Mouse (Mus musculus) forebrain, embryonic 11.5 days (tissue): ENCODE data around the gene Nek3. TPM values are rescaled to one million over a fixed set of nuclear protein-coding genes. Genes with fewer than 3 reads are reported as not detected.

Source experiments
- ATAC-seq: fragments of 200-750 bp; cut with Nextera tagmentation; replicated peaks from 2 replicates; pipeline ENCODE4 v1.8.0; 2017; ENCODE audit warnings: moderate TSS enrichment; ENCODE audit not compliant: low FRiP score
- DNase-seq: peaks from one replicate; pipeline ENCODE4 v3.0.0-alpha.2; 2017; ENCODE audit warnings: low spot score
- H3K27ac ChIP-seq: fragments of 300-500 bp; sonication (generic); 2 replicates; pipeline ENCODE4 v1.5.1; 2014; ENCODE audit warnings: low read depth, low read length
- H3K27me3 ChIP-seq: fragments of 300-500 bp; sonication (generic); 2 replicates; pipeline ENCODE4 v1.6.1; 2014; ENCODE audit warnings: mild to moderate bottlenecking, low read length, mixed read lengths; ENCODE audit not compliant: control insufficient read depth, insufficient read depth
- H3K36me3 ChIP-seq: fragments of 300-500 bp; sonication (generic); 2 replicates; pipeline ENCODE4 v1.6.1; 2014; ENCODE audit warnings: mild to moderate bottlenecking, low read length, moderate library complexity, mixed read lengths; ENCODE audit not compliant: control insufficient read depth, insufficient read depth
- H3K4me1 ChIP-seq: fragments of 300-500 bp; sonication (generic); replicated peaks from 2 replicates; pipeline ENCODE4 v1.6.1; 2014; ENCODE audit warnings: low read length, mixed read lengths; ENCODE audit not compliant: control insufficient read depth, insufficient read depth
- H3K4me2 ChIP-seq: fragments of 300-500 bp; sonication (generic); 2 replicates; pipeline ENCODE4 v1.6.1; 2014; ENCODE audit warnings: low read depth, mild to moderate bottlenecking, low read length, moderate library complexity, mixed read lengths; ENCODE audit not compliant: severe bottlenecking
- H3K4me3 ChIP-seq: fragments of 300-500 bp; sonication (generic); 2 replicates; pipeline ENCODE4 v1.5.1; 2014; ENCODE audit warnings: low read depth, low read length
- H3K9ac ChIP-seq: fragments of 300-500 bp; sonication (generic); 2 replicates; pipeline ENCODE4 v1.6.1; 2014; ENCODE audit warnings: low read length
- H3K9me3 ChIP-seq: fragments of 300-500 bp; sonication (generic); 2 replicates; pipeline ENCODE4 v1.6.1; 2016; ENCODE audit warnings: low read length, mixed read lengths; ENCODE audit not compliant: control insufficient read depth
- WGBS: fragments of 180-500 bp; shearing (Covaris S2); extraction: QIAGEN DNeasy Blood & Tissue Kit; methylation state at CpG from one replicate; pipeline ENCODE4 v1.1.7; 2014; 5-methylcytosine and 5-hydroxymethylcytosine counted together
- polyA plus RNA-seq: library from polyadenylated mRNA; unstranded; fragments of >200 nt; fragmentation: Nextera tagmentation; extraction: Ambion mirVana; gene quantifications from 2 replicates; pipeline ENCODE4 v1.2.1, GENCODE M21; 2014

The Nek3 gene
- polyA plus RNA-seq = 7.7 and 8.0 TPM in 2 replicates

GRCm38 (mm10) chr8:22166080-22166603, at the start of gene Nek3:
Nek3 (minus strand) TSS chr8:22166435.
- no peaks in the 10 kb centered on the region for H3K9me3 ChIP-seq
- peak; percentile 97 for DNase-seq
- H3K27ac ChIP-seq = peak within 1 kb of the TSS; percentile 21; the same call in 1 of the 2 replicates
- H3K4me3 ChIP-seq = peak within 1 kb of the TSS; percentile 57
- no peaks in the 10 kb centered on the region for H3K27me3 ChIP-seq
- H3K36me3 ChIP-seq = no peaks in the 10 kb centered on the region; the same call in 1 of the 2 replicates
- ATAC-seq = peak; percentile 99
- under 1% methylated on average over 36 of the region's 43 CpGs for WGBS
- no peaks in the 10 kb centered on the region; the same call in 1 of the 2 replicates for H3K4me1 ChIP-seq
- peak within 1 kb of the TSS; percentile 65 for H3K9ac ChIP-seq
- peak within 1 kb of the TSS; percentile 54 for H3K4me2 ChIP-seq

GRCm38 (mm10) chr8:22214826-22215225, 48.6 kb upstream of the Nek3 start:
- Histone ChIP-seq H3K27ac (no peak overlapping the region), H3K4me3 (no peak overlapping the region), H3K36me3 (peaks cover 4% of the 10 kb centered on the region; the same call in 1 of the 2 replicates), H3K9me3 (no peaks in the 10 kb centered on the region), H3K9ac (no peak overlapping the region), H3K27me3 (no peaks in the 10 kb centered on the region), H3K4me1 (no peaks in the 10 kb centered on the region), H3K4me2 (no peak overlapping the region)
- DNase-seq (no peak), ATAC-seq (no peak)
- 97% methylated on average over 10 of the region's 10 CpGs for WGBS

GRCm38 (mm10) chr8:22209012-22209411, 42.8 kb upstream of the Nek3 start:
- H3K9ac ChIP-seq = no peak overlapping the region
- H3K4me1 ChIP-seq = no peaks in the 10 kb centered on the region
- WGBS = 67% methylated on average over 5 of the region's 5 CpGs
- no peaks in the 10 kb centered on the region for H3K9me3 ChIP-seq
- H3K4me2 ChIP-seq = no peak overlapping the region
- ATAC-seq (no peak), DNase-seq (no peak)
- no peak overlapping the region for H3K27ac ChIP-seq
- no peaks in the 10 kb centered on the region for H3K27me3 ChIP-seq
- no peak overlapping the region for H3K4me3 ChIP-seq
- peaks cover 4% of the 10 kb centered on the region; the same call in 1 of the 2 replicates for H3K36me3 ChIP-seq

- H3K27me3 ChIP-seq = no peaks in the 10 kb centered on the region
- no peak for DNase-seq
- no peaks in the 10 kb centered on the region; the same call in 1 of the 2 replicates for H3K36me3 ChIP-seq
- no peak overlapping the region for H3K9ac ChIP-seq
- H3K27ac ChIP-seq = no peak overlapping the region
- no peak overlapping the region for H3K4me2 ChIP-seq
- no peak for ATAC-seq
- no peak overlapping the region for H3K4me3 ChIP-seq
- 84% methylated on average over 4 of the region's 4 CpGs for WGBS
- no peaks in the 10 kb centered on the region for H3K4me1 ChIP-seq
- H3K9me3 ChIP-seq = no peaks in the 10 kb centered on the region
These were observed 41.3 kb upstream of the Nek3 start for GRCm38 (mm10) chr8:22207535-22207934.

GRCm38 (mm10) chr8:22199481-22199880, 33.2 kb upstream of the Nek3 start:
- 98% methylated on average over 8 of the region's 8 CpGs for WGBS
- no peak for DNase-seq

GRCm38 (mm10) chr8:22197914-22198313, 31.7 kb upstream of the Nek3 start:
- WGBS = 88% methylated on average over 6 of the region's 6 CpGs
- Histone ChIP-seq H3K4me2 (no peak overlapping the region), H3K4me3 (no peak overlapping the region), H3K27me3 (no peaks in the 10 kb centered on the region), H3K36me3 (peaks cover 6% of the 10 kb centered on the region; the same call in 1 of the 2 replicates), H3K9me3 (no peaks in the 10 kb centered on the region), H3K9ac (no peak overlapping the region), H3K4me1 (no peaks in the 10 kb centered on the region), H3K27ac (no peak overlapping the region)
- DNase-seq (no peak), ATAC-seq (no peak)

More at GRCm38 (mm10) chr8:22199481-22199880, 33.2 kb upstream of the Nek3 start:
- Histone ChIP-seq H3K4me2 (no peak overlapping the region), H3K27ac (no peak overlapping the region), H3K27me3 (no peaks in the 10 kb centered on the region), H3K9me3 (no peaks in the 10 kb centered on the region), H3K4me1 (no peaks in the 10 kb centered on the region), H3K9ac (no peak overlapping the region), H3K36me3 (peaks cover 6% of the 10 kb centered on the region; the same call in 1 of the 2 replicates), H3K4me3 (no peak overlapping the region)
- no peak for ATAC-seq

GRCm38 (mm10) chr8:22193432-22194010, 27.3 kb upstream of the Nek3 start:
- Histone ChIP-seq H3K4me1 (no peaks in the 10 kb centered on the region), H3K27me3 (no peaks in the 10 kb centered on the region), H3K9me3 (no peaks in the 10 kb centered on the region), H3K36me3 (no peaks in the 10 kb centered on the region), H3K4me2 (peak overlapping the region; percentile 82), H3K27ac (peak overlapping the region; percentile 87; the same call in 1 of the 2 replicates), H3K9ac (peak overlapping the region; percentile 90), H3K4me3 (peak overlapping the region; percentile 59)
- DNase-seq (no peak), ATAC-seq (no peak)
- 17% methylated on average over 12 of the region's 12 CpGs for WGBS

- WGBS = under 1% methylated on average over 69 of the region's 73 CpGs
- H3K27me3 ChIP-seq = no peaks in the 10 kb centered on the region
These were observed 26.6 kb upstream of the Nek3 start, which contains the start of gene Vps36 for GRCm38 (mm10) chr8:22192660-22193431. Vps36 (plus strand) TSS chr8:22192809.

More at GRCm38 (mm10) chr8:22192660-22193431, 26.6 kb upstream of the Nek3 start, which contains the start of gene Vps36:
- peak within 1 kb of the TSS; percentile 90 for H3K9ac ChIP-seq
- no peaks in the 10 kb centered on the region for H3K9me3 ChIP-seq
- peak within 1 kb of the TSS; percentile 59 for H3K4me3 ChIP-seq
- H3K27ac ChIP-seq = peak within 1 kb of the TSS; percentile 87
- no peaks in the 10 kb centered on the region for H3K4me1 ChIP-seq
- H3K4me2 ChIP-seq = peak within 1 kb of the TSS; percentile 82
- DNase-seq = peak; percentile 95
- no peaks in the 10 kb centered on the region for H3K36me3 ChIP-seq
- peak; percentile 95 for ATAC-seq
